Mouse (Mus musculus) testis, adult 2 months (tissue): ENCODE measurements around the gene Actr1b. TPM values are rescaled to one million over a fixed set of nuclear protein-coding genes. Genes with fewer than 3 reads are reported as not detected.
"Not testable (repeated sequence)": the region's sequence is repeated elsewhere in the genome, so short reads cannot be mapped to it uniquely, and the experiment has no call there.

Experiments
- H3K27ac ChIP-seq: fragments of 200-500 bp; 2 replicates; pipeline ENCODE4 v1.5.1; 2012; ENCODE audit warnings: low read depth, low read length; ENCODE audit not compliant: control insufficient read depth, insufficient read depth
- H3K27me3 ChIP-seq: fragments of 200-500 bp; 2 replicates; pipeline ENCODE4 v1.6.1; 2012; ENCODE audit warnings: mild to moderate bottlenecking, low read length, moderate library complexity; ENCODE audit not compliant: control insufficient read depth, insufficient read depth
- H3K36me3 ChIP-seq: fragments of 200-500 bp; 2 replicates; pipeline ENCODE4 v1.6.1; 2012; ENCODE audit warnings: mild to moderate bottlenecking, low read length; ENCODE audit not compliant: control insufficient read depth, insufficient read depth
- H3K4me1 ChIP-seq: fragments of 200-500 bp; 2 replicates; pipeline ENCODE4 v1.6.1; 2012; ENCODE audit warnings: low read length; ENCODE audit not compliant: control insufficient read depth, insufficient read depth
- H3K4me3 ChIP-seq: fragments of 200-500 bp; 2 replicates; pipeline ENCODE4 v1.5.1; 2012; ENCODE audit warnings: low read depth, mild to moderate bottlenecking, low read length, moderate library complexity, mixed read lengths; ENCODE audit not compliant: control insufficient read depth
- CTCF ChIP-seq: fragments of 200-500 bp; IDR thresholded peaks from 2 replicates; pipeline ENCODE4 v1.5.1; 2012; ENCODE audit warnings: low read depth, mild to moderate bottlenecking, inconsistent platforms, low read length, moderate library complexity; ENCODE audit not compliant: control insufficient read depth, insufficient read depth, insufficient replicate concordance
- POLR2A ChIP-seq: fragments of 200-500 bp; IDR thresholded peaks from 2 replicates; pipeline ENCODE4 v1.6.1; 2012; ENCODE audit warnings: low read depth, mild to moderate bottlenecking, inconsistent platforms, low read length, moderate library complexity; ENCODE audit not compliant: control insufficient read depth
- polyA plus RNA-seq: library from polyadenylated mRNA; depleted of rRNA; stranded (reverse); fragments of >200 nt; gene quantifications from 2 replicates; pipeline ENCODE4 v1.2.3, GENCODE M21; 2012

Actr1b gene
- polyA plus RNA-seq, 1 experiment = 42.7 TPM

- Histone ChIP-seq H3K36me3 (peaks cover 6% of the 10 kb centered on the region), H3K27me3 (no peaks in the 10 kb centered on the region), H3K4me3 (peak overlapping the region; percentile 92), H3K27ac (no peak overlapping the region), H3K4me1 (peaks cover 9% of the 10 kb centered on the region)
- TF ChIP-seq CTCF = no peak
- TF ChIP-seq POLR2A = no peak
Measured at GRCm38 (mm10) chr1:36680893-36681292, 33.3 kb downstream of the Actr1b start.

- H3K36me3 ChIP-seq = no peaks in the 10 kb centered on the region; the same call in 1 of the 2 replicates
- H3K4me1 ChIP-seq = no peaks in the 10 kb centered on the region; the same call in 1 of the 2 replicates
- TF ChIP-seq POLR2A (no peak), CTCF (no peak)
- H3K4me3 ChIP-seq = no peak overlapping the region
- no peak overlapping the region for H3K27ac ChIP-seq
- no peaks in the 10 kb centered on the region for H3K27me3 ChIP-seq
Measured at GRCm38 (mm10) chr1:36674936-36675335, 39.3 kb downstream of the Actr1b start.

GRCm38 (mm10) chr1:36672648-36673350 lies 41.4 kb downstream of the Actr1b start:
- Histone ChIP-seq H3K36me3 (peaks cover 2% of the 10 kb centered on the region; the same call in 1 of the 2 replicates), H3K4me1 (no peaks in the 10 kb centered on the region)
- TF ChIP-seq CTCF (no peak), POLR2A (no peak)

GRCm38 (mm10) chr1:36671260-36671659 lies 43.0 kb downstream of the Actr1b start:
- Histone ChIP-seq H3K27ac (no peak overlapping the region), H3K27me3 (no peaks in the 10 kb centered on the region), H3K4me3 (no peak overlapping the region), H3K36me3 (peaks cover 2% of the 10 kb centered on the region; the same call in 1 of the 2 replicates), H3K4me1 (no peaks in the 10 kb centered on the region)
- TF ChIP-seq CTCF (no peak), POLR2A (no peak)

More at GRCm38 (mm10) chr1:36672648-36673350, 41.4 kb downstream of the Actr1b start:
- Histone ChIP-seq H3K27me3 (no peaks in the 10 kb centered on the region), H3K27ac (no peak overlapping the region), H3K4me3 (no peak overlapping the region)

- peaks cover 2% of the 10 kb centered on the region; the same call in 1 of the 2 replicates for H3K4me1 ChIP-seq
- H3K27me3 ChIP-seq = no peaks in the 10 kb centered on the region
- no peak overlapping the region for H3K27ac ChIP-seq
- no peak for TF ChIP-seq POLR2A
- no peak for TF ChIP-seq CTCF
- H3K4me3 ChIP-seq = no peak overlapping the region
- peaks cover 2% of the 10 kb centered on the region; the same call in 1 of the 2 replicates for H3K36me3 ChIP-seq
Measured at GRCm38 (mm10) chr1:36670256-36670655, 44.0 kb downstream of the Actr1b start.

- H3K27ac ChIP-seq, H3K36me3 ChIP-seq, H3K4me3 ChIP-seq, H3K27me3 ChIP-seq, H3K4me1 ChIP-seq: not testable (repeated sequence)
Measured at GRCm38 (mm10) chr1:36668007-36668406, 46.2 kb downstream of the Actr1b start.

- Histone ChIP-seq H3K4me1 (peaks cover 2% of the 10 kb centered on the region; the same call in 1 of the 2 replicates), H3K4me3 (no peak overlapping the region), H3K27ac (no peak overlapping the region)
Measured at GRCm38 (mm10) chr1:36665934-36666333, 48.3 kb downstream of the Actr1b start.

More at GRCm38 (mm10) chr1:36665934-36666333, 48.3 kb downstream of the Actr1b start:
- H3K27me3 ChIP-seq = no peaks in the 10 kb centered on the region
- H3K36me3 ChIP-seq = peaks cover 2% of the 10 kb centered on the region; the same call in 1 of the 2 replicates
- TF ChIP-seq POLR2A (no peak), CTCF (no peak)
